Mouse (Mus musculus) adrenal gland, postnatal 14 days (tissue): Measurements from ENCODE around the gene Lamb1. TPM values are rescaled to one million over a fixed set of nuclear protein-coding genes. Genes with fewer than 3 reads are reported as not detected.

Source experiments
- DNase-seq: peaks from one replicate; pipeline ENCODE4 v3.0.0; 2021; ENCODE audit warnings: mixed read lengths
- total RNA-seq: library from RNA; stranded (reverse); gene quantifications from 2 replicates; pipeline ENCODE4 v1.2.3, GENCODE M21; 2021

The Lamb1 gene
- total RNA-seq, 1 experiment from 2014 or later: 174 TPM

DNA sequence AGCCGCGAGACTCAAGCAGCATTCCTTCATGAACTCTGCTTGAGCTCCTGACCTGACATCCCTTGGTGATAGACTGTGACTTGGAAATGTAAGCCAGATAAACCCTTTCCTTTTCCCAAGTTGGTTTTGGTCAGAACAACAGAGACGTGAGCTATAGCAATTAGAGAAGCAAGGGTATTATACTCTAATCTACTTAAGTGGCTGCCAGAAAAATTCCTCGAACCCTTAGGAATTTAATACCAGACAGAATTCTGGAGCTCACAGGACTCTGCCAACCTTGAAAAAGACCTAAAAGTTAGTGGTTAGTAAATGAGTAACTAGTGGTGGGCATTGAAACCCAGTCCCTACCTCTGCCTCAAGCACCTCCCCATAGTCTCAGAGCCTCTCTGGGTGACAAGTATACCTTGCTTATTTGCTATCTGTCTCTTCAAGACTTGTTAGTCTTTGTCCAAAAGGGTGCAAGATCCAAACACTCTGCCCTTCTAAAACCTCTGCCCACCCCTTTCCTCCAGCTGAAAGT, 18.6 kb downstream of the Lamb1 start:
- DNase-seq: no peak

DNA sequence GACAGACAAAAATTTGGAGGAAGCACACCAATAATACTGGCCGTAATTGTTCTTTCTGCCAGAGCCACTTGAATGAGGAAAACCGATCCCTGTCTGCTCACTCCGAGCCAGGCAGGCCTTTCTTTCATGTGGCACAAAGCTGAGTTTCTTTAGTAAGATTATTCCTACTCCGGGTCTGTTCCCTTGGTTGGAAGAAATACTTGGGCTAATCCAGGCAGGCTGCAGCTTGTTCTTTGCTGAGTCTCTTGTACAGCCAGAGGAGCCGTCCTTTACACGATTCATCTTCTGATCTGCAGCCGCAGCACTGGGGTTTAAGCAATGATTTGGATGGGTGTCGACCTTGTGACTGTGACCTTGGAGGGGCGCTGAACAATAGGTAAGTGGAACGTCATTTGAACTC, 24.0 kb downstream of the Lamb1 start:
- no peak for DNase-seq

DNA sequence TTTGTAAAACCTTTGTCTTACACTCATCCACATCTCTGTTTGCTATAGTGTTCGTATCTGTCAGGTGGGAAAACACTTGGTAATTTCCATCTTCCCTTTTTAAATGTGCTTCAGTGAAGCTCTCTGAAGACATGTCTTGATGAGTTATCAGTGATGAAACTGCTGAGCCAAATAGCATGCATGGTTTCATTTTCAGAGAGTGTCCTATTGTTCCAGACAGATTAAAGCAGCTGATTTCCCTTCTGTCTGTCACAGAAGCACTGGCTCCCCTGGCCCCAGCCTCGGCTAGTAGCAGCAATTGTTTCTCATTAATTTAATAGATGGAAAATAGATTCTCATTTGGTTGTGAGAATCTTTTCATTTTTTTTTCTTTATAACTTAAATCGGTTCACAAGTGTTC, 25.9 kb downstream of the Lamb1 start:
- no peak for DNase-seq

DNA sequence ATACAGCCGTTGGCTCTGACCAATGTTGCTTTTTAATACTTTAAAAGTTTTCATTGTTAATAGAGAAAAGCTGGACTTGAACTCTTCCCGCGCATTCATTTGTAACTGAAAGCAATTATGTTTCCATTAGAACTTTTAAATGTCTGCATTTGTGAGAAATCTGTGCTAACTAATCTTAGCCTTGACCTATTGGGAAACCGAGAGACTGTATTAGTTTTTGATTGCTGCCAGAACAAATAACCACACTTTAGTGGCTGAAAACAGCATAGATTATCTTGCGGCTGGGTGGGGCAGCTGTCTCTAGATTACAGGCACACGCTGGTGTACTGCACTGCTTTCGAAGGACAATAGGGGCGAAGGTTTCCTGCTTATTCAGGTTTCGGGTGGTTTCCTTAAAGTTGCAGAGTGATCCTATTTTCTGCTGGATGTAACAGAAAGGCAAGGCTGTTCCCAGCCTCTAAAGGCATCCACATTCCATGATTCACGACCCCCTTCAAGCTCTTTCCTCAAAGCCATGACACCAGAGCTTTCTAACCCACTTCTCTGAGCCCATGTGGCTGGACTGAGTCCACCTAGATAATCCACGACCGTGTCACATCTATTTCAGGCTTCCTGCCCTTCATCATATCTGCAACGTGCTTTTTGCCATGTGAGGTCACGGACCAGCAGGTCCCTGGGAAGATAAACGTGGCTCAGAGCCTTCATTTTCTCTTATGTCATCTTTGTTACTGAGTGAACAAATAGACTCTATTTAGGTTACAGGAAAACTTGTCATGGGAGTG, 28.5 kb downstream of the Lamb1 start:
- peak; percentile 47 for DNase-seq

DNA sequence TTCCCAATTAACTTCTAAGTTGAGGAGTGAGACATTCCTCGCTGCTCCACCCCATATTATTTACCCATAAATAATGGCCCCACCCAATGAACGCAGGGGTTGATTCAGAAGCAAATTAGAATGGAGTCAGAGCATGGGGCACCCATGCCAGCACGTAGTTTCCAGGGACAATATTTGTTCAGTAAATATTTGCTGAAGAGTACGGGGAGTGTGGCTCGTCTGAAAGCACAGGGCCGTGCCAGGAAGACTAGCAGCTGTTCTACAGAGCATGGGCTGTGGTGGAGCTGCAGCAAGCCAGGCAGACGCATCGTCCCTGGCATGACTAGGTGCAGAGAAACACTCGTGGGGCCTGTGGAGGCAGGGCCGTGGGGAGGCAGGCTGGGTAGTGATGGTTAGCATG, 29.5 kb downstream of the Lamb1 start:
- DNase-seq: no peak

DNA sequence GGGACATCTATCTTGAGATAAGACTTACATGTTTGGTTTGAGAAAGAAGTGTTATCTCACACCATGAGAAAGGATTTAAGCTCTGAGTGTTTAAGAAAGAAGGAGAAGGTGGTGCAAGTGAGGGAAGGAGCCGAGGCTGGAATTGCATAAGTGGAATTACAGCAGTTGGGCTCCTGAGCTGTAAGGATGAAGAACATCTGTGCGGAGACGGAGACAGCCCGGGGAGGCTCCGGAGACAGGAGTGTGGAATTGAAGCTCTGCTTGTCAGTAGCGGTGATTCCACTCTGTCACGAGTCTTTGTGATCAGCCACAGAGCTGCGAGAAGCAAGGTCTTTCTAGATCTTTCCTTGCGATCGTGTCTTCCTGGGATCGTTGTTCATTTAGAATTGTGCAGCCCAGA, 30.0 kb downstream of the Lamb1 start:
- DNase-seq: no peak

DNA sequence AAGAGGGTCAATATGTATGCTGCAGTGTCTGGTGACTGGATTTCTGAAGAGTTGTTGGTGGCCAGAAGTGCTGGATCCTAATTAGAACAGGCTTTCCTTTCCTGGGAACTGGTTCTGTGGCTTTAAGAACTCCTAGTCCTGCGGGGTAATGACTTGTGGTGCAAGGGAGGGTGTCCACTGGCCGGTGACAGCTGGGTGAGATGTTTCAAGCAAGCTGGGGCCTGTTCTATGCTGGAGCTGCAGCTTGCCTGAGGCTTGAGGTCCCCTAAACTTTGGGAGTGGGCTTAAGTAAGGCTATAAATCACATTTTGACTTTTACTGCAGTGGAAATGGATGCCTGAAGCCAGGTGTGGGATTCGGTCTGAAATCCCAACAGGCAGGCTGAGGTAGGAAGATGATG, 30.5 kb downstream of the Lamb1 start:
- no peak for DNase-seq

DNA sequence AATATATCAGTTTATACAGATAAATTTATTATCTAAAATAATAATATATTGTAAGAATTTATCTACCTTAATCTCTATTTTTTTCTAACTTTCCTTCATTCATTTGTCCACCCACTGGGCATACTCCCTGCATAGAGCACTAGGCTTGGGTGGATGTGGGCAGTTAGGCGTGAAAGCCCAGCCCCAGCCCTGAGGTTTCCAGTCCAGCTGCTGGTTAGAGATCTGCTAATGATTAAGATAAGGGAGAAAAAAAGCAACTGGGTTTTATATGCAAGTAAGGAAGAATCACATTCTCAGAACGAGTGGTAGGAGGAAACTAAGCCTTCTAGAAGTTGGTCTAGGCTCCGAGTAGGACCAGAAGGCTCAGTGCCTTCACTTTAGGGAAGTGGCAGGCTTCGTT, 31.1 kb downstream of the Lamb1 start:
- no peak for DNase-seq

DNA sequence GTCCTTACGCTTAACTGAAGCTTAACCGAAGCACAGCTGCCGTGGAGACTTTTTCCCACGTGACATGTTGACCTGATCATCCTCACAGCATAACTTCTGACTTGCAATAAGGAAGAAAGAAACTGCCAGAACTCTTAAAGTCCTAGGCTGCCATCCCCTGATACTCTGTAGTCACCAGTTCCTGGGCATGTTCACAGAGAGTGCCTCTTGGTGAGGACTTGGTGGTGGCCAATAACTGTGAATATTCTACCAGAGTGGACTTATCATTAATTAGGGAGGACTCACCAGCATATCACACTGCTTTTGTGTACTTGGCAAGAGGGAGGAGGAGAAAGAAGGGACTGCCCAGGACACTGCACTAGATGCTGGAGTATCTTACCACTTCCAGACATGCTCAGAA, 33.1 kb downstream of the Lamb1 start:
- no peak for DNase-seq

DNA sequence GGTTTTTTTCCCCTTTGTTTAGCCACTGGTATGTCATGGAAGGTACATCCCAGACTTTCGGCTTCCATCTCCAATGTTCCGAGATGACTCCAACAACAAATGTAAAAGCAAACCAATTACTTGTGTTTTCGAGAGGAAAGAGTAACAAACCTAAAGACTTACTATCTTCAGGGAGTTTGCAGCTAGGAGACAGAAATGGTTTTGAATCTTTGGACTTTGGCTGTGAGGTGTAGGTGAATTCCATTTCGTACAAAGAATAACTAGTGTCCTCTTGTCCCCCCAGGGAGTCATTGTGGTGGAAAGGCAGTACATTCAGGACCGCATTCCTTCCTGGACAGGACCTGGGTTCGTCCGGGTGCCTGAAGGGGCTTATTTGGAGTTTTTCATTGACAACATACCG, 33.5 kb downstream of the Lamb1 start:
- DNase-seq: no peak

DNA sequence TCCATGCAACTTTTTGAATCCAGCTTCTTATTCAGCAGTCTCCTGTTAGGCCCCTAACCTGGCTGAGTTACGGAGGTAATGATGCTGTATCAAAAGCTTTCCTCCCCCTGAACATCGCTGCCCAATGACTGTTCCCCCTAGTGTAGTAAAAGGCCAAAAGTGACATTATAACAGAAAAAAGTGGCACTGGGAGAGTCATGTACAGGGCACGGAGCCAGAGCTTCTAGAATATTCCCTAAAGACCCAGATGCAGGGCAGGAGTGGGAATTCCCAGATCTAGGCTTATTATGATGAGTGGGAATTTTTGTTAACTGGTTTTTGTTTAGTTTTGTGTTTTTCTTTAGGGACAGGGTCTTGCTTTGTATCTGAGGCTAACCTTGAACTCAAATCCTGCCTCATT, 34.1 kb downstream of the Lamb1 start:
- no peak for DNase-seq

DNA sequence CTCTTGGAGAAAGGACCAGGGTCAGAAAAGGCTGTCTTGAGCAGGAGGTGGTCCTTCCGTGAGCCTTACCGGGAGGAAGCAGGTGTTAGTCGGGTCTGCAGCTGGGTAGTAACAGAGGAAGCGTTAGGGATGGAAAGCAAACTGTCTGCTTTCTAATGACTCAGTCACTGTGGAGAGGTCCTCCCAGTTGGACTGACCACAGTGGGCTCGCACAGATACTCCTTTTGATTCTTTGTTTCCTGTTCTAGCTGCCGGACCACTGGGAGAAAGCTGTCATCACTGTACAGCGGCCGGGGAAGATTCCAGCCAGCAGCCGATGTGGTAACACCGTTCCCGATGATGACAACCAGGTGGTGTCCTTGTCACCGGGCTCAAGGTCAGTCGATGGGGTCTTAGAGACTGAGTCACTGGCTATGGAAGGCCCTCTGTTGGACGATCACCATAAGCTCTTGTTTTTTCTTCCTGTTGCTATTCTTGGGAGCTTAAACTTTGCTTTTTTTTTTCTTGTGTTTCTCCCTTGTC, 34.7 kb downstream of the Lamb1 start:
- DNase-seq: peak; percentile 86

DNA sequence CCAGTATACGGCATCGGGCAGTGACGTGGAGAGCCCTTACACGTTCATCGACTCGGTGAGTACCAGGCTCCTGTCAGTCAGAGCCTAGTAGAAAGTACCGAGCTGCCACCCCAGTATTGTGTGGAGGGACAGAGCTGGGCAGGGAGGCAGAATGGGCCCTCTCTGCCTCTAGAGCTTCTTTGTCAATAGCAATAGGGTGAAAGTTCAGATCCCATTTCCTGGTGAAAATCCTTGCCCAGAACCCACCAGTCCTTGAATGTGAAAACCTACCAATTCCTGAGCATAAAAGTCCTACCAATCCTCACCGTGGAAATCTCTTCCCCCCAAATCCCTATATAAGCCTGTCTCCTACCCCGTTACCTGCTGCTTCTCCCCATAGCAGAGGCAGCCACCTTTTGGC, 35.2 kb downstream of the Lamb1 start:
- no peak for DNase-seq

DNA sequence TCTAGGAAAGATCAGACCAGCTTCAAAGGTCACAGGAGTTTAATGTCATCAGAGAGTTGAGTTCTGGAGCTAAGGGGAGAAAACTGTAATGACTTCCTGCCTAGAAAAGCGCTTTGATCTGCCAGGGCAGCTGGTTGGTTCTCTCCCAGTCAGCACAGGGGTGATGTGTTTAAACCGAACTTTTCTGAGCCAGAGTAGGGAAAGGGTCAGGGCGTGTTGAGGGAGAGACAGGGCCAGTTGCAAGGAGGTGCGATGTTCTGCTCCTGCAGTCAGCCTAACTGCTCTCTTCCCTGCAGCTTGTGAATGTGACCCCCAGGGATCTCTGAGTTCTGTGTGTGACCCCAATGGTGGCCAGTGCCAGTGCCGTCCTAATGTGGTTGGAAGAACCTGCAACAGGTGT, 37.2 kb downstream of the Lamb1 start:
- peak; percentile 65 for DNase-seq

DNA sequence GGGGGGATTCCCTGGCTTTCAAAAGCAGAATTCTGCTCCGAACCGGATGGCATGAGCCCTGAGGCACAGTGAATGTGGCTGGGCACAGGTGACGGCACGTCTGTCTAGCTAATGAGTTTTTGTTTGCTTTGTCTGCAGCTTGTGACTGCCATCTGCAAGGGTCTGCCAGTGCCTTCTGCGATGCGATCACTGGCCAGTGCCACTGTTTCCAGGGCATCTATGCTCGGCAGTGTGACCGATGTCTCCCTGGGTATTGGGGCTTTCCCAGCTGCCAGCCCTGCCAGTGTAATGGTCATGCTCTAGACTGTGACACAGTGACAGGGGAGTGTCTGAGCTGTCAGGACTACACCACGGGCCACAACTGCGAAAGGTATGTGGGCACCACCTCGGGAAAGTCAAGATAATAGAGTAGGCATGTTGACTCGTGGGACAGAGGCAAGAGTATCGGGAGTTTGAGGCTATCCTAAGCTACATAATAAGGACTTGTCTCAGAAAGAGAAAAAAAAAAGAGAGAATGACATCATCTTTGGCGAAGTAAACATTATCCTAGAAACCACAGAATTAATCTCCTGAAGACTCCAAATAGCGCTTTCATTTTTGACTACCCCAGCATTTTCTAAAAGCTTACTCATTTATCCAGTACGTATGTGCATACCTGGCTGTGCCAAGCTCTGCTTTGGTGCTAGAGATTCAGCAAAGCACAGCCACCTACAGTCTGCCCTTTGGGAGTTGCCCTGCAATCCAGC, 37.9 kb downstream of the Lamb1 start:
- no peak for DNase-seq

DNA sequence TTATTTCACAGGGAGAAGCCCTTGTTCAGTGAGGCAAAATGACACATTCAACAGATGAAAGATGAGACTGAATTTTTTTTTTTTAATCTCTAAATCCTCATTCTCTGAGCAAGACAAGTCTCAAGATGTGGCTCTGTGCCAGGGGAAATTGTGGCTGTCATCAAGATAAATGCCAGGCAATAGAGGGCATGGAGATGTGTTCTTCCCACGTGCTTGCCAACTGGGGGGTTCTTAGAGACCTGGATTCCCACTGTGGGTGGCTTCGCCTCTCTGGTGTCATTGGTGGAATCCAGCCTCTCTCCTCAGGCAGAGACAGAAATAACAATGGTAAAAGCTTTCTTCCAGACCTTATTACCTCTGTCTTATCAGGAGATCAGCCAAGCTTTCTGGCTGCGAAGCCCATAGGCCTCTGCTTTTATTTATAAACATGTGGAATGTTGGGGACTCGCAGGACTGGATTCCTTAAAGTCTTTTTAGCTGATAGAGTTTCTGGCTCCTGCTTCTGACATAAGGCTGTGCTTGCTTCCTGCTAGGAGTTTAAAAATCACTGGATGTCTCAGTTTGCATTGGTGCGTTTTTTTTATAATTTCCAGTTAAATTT, 41.1 kb downstream of the Lamb1 start:
- peak; percentile 69 for DNase-seq

DNA sequence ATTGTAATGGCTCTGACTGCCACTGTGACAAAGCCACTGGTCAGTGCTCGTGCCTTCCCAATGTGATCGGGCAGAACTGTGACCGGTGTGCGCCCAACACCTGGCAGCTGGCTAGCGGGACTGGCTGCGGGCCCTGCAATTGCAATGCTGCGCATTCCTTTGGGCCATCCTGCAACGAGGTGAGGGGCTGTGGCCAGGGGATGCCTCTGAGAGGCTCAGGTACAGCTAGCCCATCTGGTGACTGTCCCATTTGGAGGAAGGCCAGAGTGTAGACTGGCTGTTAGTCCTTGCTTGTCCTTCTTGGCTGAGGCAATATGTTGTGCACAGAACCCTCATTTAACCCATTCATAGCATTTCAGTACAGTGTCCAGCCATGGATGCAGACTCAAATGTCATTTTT, 42.0 kb downstream of the Lamb1 start:
- peak; percentile 63 for DNase-seq

DNA sequence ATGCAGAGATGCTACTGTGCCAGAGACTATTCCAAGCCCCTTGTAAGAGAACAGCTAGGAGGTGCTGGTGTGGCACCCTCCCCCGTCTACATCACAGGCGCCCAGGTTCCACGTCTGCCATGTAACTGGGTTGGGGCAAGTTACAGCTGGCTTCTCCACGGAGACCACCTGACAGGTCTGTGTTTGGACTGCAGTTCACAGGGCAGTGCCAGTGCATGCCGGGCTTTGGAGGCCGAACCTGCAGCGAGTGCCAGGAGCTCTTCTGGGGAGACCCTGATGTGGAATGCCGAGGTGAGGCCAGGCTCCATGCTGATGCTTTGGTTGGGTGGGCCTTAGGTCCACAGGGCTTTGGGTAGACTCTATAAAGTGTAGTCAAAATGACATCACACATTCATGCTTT, 42.7 kb downstream of the Lamb1 start:
- no peak for DNase-seq

DNA sequence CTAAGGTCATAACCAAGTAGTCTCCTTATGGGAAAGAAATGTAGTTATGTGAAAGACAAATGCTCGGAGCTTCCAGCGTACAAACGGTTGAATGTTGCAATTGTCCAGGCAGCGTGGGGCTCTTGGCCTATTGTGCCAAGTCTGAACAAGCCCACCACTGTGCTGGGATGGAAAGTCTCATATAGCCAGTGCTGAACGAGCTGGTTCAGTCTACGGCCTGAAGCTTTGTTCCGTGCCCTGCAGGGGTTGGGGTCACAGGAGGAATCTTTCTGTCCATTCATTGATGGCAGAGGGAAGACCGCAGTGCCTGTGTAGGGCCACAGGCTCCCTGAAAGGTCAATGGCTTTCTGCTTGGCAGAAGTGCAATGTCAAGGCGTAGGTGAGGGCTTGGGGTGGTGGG, 45.7 kb downstream of the Lamb1 start:
- no peak for DNase-seq

DNA sequence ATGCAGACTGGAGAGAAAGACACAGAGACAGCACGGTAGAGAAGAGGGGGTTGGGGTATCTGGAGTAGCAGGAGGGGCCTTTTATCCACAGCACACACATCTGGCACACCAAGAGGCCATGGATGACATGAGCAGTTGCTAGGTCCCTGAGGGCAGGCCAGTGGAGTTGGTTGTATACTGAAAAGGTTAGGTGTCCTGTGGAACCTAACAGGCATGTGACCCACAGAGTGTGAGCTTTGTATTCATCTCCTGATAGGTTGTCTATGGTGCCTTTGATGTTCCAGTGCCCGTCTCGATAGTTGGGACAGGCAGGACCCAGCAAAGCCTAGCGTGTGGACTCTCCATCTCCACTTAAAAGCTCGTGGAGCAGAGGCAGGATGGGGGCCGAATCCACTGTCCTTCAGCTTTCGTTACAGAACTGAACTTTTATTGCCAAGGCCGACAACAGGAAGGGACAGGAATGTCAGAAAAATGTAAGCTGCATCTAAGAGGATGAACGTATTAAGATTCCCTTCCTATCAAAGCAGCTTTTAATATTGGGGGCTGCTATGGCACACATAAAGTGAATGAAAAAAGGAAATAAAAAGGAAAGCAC, 46.7 kb downstream of the Lamb1 start:
- peak; percentile 33 for DNase-seq

DNA sequence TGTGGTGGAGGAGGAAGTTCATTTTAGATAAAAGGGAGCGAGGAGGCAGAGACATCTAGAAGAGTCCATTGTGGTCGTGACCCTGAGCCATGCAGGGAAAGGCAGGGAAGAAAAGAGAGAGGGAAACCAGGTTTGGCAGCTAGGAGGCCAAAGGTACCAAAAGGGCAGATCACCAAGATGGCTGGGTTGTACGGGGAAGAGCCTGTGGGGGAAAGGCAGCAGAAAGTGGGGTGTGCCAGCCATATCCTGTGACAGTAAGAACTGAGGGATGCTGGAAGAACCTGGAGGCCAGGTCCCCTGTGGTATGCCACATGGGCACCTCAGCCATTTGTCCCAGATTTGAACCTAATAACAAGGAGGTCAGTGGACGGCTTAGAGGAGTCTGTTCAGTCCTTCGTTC, 47.2 kb downstream of the Lamb1 start:
- DNase-seq: no peak

DNA sequence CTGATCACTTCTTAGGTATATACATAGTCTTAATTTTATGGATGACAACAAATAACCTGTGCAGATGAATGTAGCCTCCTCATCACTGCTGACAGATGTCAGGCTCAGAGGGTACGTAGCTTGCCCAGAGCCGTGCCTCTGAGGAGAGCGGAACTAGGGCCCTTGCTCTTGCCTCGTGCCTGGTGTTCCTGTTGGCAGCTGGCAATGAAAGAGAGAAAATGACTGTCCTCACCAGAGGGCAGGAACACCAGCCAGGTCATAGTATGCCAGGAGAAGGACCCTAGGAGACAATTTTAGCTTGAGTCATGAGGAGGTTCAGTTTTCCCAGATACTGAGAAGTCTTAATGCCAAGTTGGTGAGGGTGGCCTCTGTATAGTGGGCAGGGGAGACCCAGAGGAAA, 48.1 kb downstream of the Lamb1 start:
- DNase-seq: no peak

DNA sequence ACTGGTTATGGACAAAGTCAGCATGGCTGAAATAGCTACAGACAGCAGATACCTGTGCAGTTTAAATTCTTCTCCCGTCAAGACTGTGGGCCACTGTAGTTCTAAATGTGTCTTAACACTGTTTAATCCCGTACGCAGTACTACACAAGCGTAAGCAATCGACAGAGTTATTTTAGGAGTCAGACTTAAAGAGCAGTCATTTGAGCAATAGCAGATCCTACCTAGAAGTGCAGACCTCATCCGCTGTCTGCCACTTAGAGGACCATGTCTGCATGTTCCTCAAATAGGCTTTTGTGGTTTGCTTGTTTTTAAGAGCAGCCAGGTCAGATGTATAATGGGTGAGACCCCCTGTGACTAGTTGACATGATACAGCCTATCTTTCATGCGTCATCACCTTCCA, 49.3 kb downstream of the Lamb1 start:
- DNase-seq: no peak
